Mouse (Mus musculus): ENCODE results near the gene Polr2l.

The Polr2l gene

GRCm38 (mm10) chr7:141485186-141485585 is 10.3 kb upstream of the Polr2l start:
- no peak for DNase-seq (ENCODE audit: low read depth in 1 of 2, low spot score in 2 of 2)

- DNase-seq (ENCODE audit: low read depth in 1 of 2, low spot score in 2 of 2): no peak
Measured at GRCm38 (mm10) chr7:141484186-141485120, 9.5 kb upstream of the Polr2l start.

GRCm38 (mm10) chr7:141483114-141483653 is 8.3 kb upstream of the Polr2l start:
- no peak for DNase-seq (ENCODE audit: low read depth in 1 of 2, low spot score in 2 of 2)

- DNase-seq (ENCODE audit: low read depth in 1 of 2, low spot score in 2 of 2): no peak
Measured at GRCm38 (mm10) chr7:141482531-141483024, 7.6 kb upstream of the Polr2l start.

GRCm38 (mm10) chr7:141481498-141482401 is 6.8 kb upstream of the Polr2l start:
- DNase-seq (ENCODE audit: low read depth in 1 of 2, low spot score in 2 of 2): no peak

GRCm38 (mm10) chr7:141480842-141481497 is 6.0 kb upstream of the Polr2l start:
- peak in 1 of 2 experiments; percentile 52 for DNase-seq (ENCODE audit: low read depth in 1 of 2, low spot score in 2 of 2)

- DNase-seq (ENCODE audit: low read depth in 1 of 2, low spot score in 2 of 2): no peak
Measured at GRCm38 (mm10) chr7:141478270-141478748, 3.4 kb upstream of the Polr2l start.

GRCm38 (mm10) chr7:141477578-141478269 is 2.8 kb upstream of the Polr2l start:
- DNase-seq (ENCODE audit: low read depth in 1 of 2, low spot score in 2 of 2): no peak

GRCm38 (mm10) chr7:141476981-141477370 is 2.0 kb upstream of the Polr2l start:
- DNase-seq (ENCODE audit: low read depth in 1 of 2, low spot score in 2 of 2): no peak

- DNase-seq (ENCODE audit: low read depth in 1 of 2, low spot score in 2 of 2): no peak
Measured at GRCm38 (mm10) chr7:141476226-141476980, 1.5 kb upstream of the Polr2l start.

- no peak for DNase-seq (ENCODE audit: low read depth in 1 of 2, low spot score in 2 of 2)
Measured at GRCm38 (mm10) chr7:141475805-141476158, 850 bp upstream of the Polr2l start.

GRCm38 (mm10) chr7:141474160-141474559 is 772 bp downstream of the Polr2l start:
- DNase-seq (ENCODE audit: low read depth in 1 of 2, low spot score in 2 of 2): no peak

GRCm38 (mm10) chr7:141472763-141473162 is 2.2 kb downstream of the Polr2l start:
- no peak for DNase-seq (ENCODE audit: low read depth in 1 of 2, low spot score in 2 of 2)

- DNase-seq (ENCODE audit: low read depth in 1 of 2, low spot score in 2 of 2): no peak
Measured at GRCm38 (mm10) chr7:141472226-141472625, 2.7 kb downstream of the Polr2l start.

- no peak for DNase-seq (ENCODE audit: low read depth in 1 of 2, low spot score in 2 of 2)
Measured at GRCm38 (mm10) chr7:141471236-141471635, 3.7 kb downstream of the Polr2l start.

GRCm38 (mm10) chr7:141470637-141470944 is 4.3 kb downstream of the Polr2l start:
- DNase-seq (ENCODE audit: low read depth in 1 of 2, low spot score in 2 of 2): no peak

- DNase-seq (ENCODE audit: low read depth in 1 of 2, low spot score in 2 of 2): no peak
Measured at GRCm38 (mm10) chr7:141469901-141470636, 4.9 kb downstream of the Polr2l start.

GRCm38 (mm10) chr7:141469352-141469751 is 5.6 kb downstream of the Polr2l start:
- DNase-seq (ENCODE audit: low read depth in 1 of 2, low spot score in 2 of 2): no peak
